Mouse (Mus musculus): Measurements from ENCODE around the gene Slc35a2. TPM values are rescaled to one million over a fixed set of nuclear protein-coding genes. Genes with fewer than 3 reads are reported as not detected.
A peak's percentile ranks its signal among the peaks of the same experiment; 100 is the strongest.

Slc35a2 gene
- polyA plus RNA-seq, 1 experiment from 2014 or later = 32.5 TPM

- DNase-seq (ENCODE audit: low spot score) (no peak), ATAC-seq (ENCODE audit: low FRiP score, low TSS enrichment) (no peak)
- Histone ChIP-seq H3K27me3 (ENCODE audit: control insufficient read depth, insufficient read depth, low read length) (no peaks in the 10 kb centered on the region), H3K4me1 (replicated peaks; ENCODE audit: control insufficient read depth, insufficient read depth) (no peaks in the 10 kb centered on the region), H3K36me3 (ENCODE audit: control insufficient read depth, insufficient read depth, low read length) (no peaks in the 10 kb centered on the region), H3K27ac (replicated peaks) (no peak overlapping the region), H3K4me3 (ENCODE audit: low read depth, low read length) (no peak overlapping the region), H3K9ac (ENCODE audit: low read length) (no peak overlapping the region), H3K4me2 (replicated peaks; ENCODE audit: low read depth) (no peak overlapping the region), H3K9me3 (ENCODE audit: control insufficient read depth, low read length) (no peaks in the 10 kb centered on the region)
- 66% methylated on average over 2 of the region's 2 CpGs for WGBS
- TF ChIP-seq CTCF (IDR thresholded peaks at IDR 0.05; ENCODE audit: low read depth) = no peak
- no peak for TF ChIP-seq EP300 (optimal IDR thresholded peaks at IDR 0.05)
Measured at GRCm38 (mm10) chrX:7865786-7866185, 18.0 kb upstream of the Slc35a2 start.

- ATAC-seq (ENCODE audit: low FRiP score, low TSS enrichment) = no peak
- TF ChIP-seq CTCF (IDR thresholded peaks at IDR 0.05; ENCODE audit: low read depth) (no peak), EP300 (optimal IDR thresholded peaks at IDR 0.05) (no peak)
- H3K9me3 ChIP-seq (ENCODE audit: control insufficient read depth, low read length) = no peaks in the 10 kb centered on the region
- no peak for DNase-seq (ENCODE audit: low spot score)
- no peak overlapping the region for H3K4me2 ChIP-seq (replicated peaks; ENCODE audit: low read depth)
- H3K27ac ChIP-seq (replicated peaks) = no peak overlapping the region
- H3K36me3 ChIP-seq (ENCODE audit: control insufficient read depth, insufficient read depth, low read length) = no peaks in the 10 kb centered on the region
- WGBS = 92% methylated on average over 1 of the region's 1 CpGs
- no peak overlapping the region for H3K9ac ChIP-seq (ENCODE audit: low read length)
- H3K4me3 ChIP-seq (ENCODE audit: low read depth, low read length) = no peak overlapping the region
- no peaks in the 10 kb centered on the region for H3K4me1 ChIP-seq (replicated peaks; ENCODE audit: control insufficient read depth, insufficient read depth)
- H3K27me3 ChIP-seq (ENCODE audit: control insufficient read depth, insufficient read depth, low read length) = no peaks in the 10 kb centered on the region
Measured at GRCm38 (mm10) chrX:7867141-7867540, 16.7 kb upstream of the Slc35a2 start.

- Histone ChIP-seq H3K4me2 (replicated peaks; ENCODE audit: low read depth) (no peak overlapping the region), H3K4me1 (replicated peaks; ENCODE audit: control insufficient read depth, insufficient read depth) (no peaks in the 10 kb centered on the region), H3K4me3 (ENCODE audit: low read depth, low read length) (no peak overlapping the region), H3K36me3 (ENCODE audit: control insufficient read depth, insufficient read depth, low read length) (peaks cover under 1% of the 10 kb centered on the region; the same call in 1 of the 2 replicates), H3K9ac (ENCODE audit: low read length) (no peak overlapping the region), H3K27ac (replicated peaks) (no peak overlapping the region), H3K27me3 (ENCODE audit: control insufficient read depth, insufficient read depth, low read length) (no peaks in the 10 kb centered on the region), H3K9me3 (ENCODE audit: control insufficient read depth, low read length) (no peaks in the 10 kb centered on the region)
- ATAC-seq (ENCODE audit: low FRiP score, low TSS enrichment) = no peak
- TF ChIP-seq EP300 (optimal IDR thresholded peaks at IDR 0.05) (no peak), CTCF (IDR thresholded peaks at IDR 0.05; ENCODE audit: low read depth) (no peak)
- WGBS = 63% methylated on average over 2 of the region's 2 CpGs
- DNase-seq (ENCODE audit: low spot score) = no peak
Measured at GRCm38 (mm10) chrX:7868506-7868905, 15.3 kb upstream of the Slc35a2 start.

GRCm38 (mm10) chrX:7869826-7870225, 14.0 kb upstream of the Slc35a2 start:
- H3K4me3 ChIP-seq (ENCODE audit: low read depth, low read length) = no peak overlapping the region
- H3K36me3 ChIP-seq (ENCODE audit: control insufficient read depth, insufficient read depth, low read length) = peaks cover 2% of the 10 kb centered on the region; the same call in 1 of the 2 replicates
- H3K27me3 ChIP-seq (ENCODE audit: control insufficient read depth, insufficient read depth, low read length) = no peaks in the 10 kb centered on the region
- DNase-seq (ENCODE audit: low spot score) (no peak), ATAC-seq (ENCODE audit: low FRiP score, low TSS enrichment) (no peak)
- no peak overlapping the region for H3K27ac ChIP-seq (replicated peaks)
- no peaks in the 10 kb centered on the region for H3K9me3 ChIP-seq (ENCODE audit: control insufficient read depth, low read length)
- H3K4me2 ChIP-seq (replicated peaks; ENCODE audit: low read depth) = no peak overlapping the region
- WGBS = 57% methylated on average over 3 of the region's 3 CpGs
- H3K9ac ChIP-seq (ENCODE audit: low read length) = no peak overlapping the region
- TF ChIP-seq CTCF (IDR thresholded peaks at IDR 0.05; ENCODE audit: low read depth) = no peak
- TF ChIP-seq EP300 (optimal IDR thresholded peaks at IDR 0.05) = no peak
- H3K4me1 ChIP-seq (replicated peaks; ENCODE audit: control insufficient read depth, insufficient read depth) = no peaks in the 10 kb centered on the region

- peaks cover 2% of the 10 kb centered on the region; the same call in 1 of the 2 replicates for H3K36me3 ChIP-seq (ENCODE audit: control insufficient read depth, insufficient read depth, low read length)
- WGBS = 14% methylated on average over 30 of the region's 38 CpGs
- H3K4me3 ChIP-seq (ENCODE audit: low read depth, low read length) = peak within 1 kb of the TSS; percentile 37
- H3K9ac ChIP-seq (ENCODE audit: low read length) = peak within 1 kb of the TSS; percentile 48
- no peaks in the 10 kb centered on the region for H3K4me1 ChIP-seq (replicated peaks; ENCODE audit: control insufficient read depth, insufficient read depth)
- no peaks in the 10 kb centered on the region for H3K9me3 ChIP-seq (ENCODE audit: control insufficient read depth, low read length)
- DNase-seq (ENCODE audit: low spot score) = peak; percentile 87
- TF ChIP-seq EP300 (optimal IDR thresholded peaks at IDR 0.05) (no peak), CTCF (IDR thresholded peaks at IDR 0.05; ENCODE audit: low read depth) (no peak)
- peak within 1 kb of the TSS; percentile 70 for H3K4me2 ChIP-seq (replicated peaks; ENCODE audit: low read depth)
- H3K27ac ChIP-seq (replicated peaks) = no peak within 1 kb of the TSS
- no peaks in the 10 kb centered on the region for H3K27me3 ChIP-seq (ENCODE audit: control insufficient read depth, insufficient read depth, low read length)
- ATAC-seq (ENCODE audit: low FRiP score, low TSS enrichment) = peak; percentile 94
Measured at GRCm38 (mm10) chrX:7878007-7878419, 5.8 kb upstream of the Slc35a2 start, which contains the start of gene Pim2. Gene Pim2, plus strand, starts transcription at chrX:7878262.

- H3K4me1 ChIP-seq (replicated peaks; ENCODE audit: control insufficient read depth, insufficient read depth) = no peaks in the 10 kb centered on the region
- WGBS = 11% methylated on average over 21 of the region's 21 CpGs
- ATAC-seq (ENCODE audit: low FRiP score, low TSS enrichment) (no peak; the same call in 1 of the 2 replicates), DNase-seq (ENCODE audit: low spot score) (peak; percentile 19)
- peak overlapping the region; percentile 37 for H3K4me3 ChIP-seq (ENCODE audit: low read depth, low read length)
- TF ChIP-seq EP300 (optimal IDR thresholded peaks at IDR 0.05) (no peak), CTCF (IDR thresholded peaks at IDR 0.05; ENCODE audit: low read depth) (no peak)
- no peaks in the 10 kb centered on the region for H3K27me3 ChIP-seq (ENCODE audit: control insufficient read depth, insufficient read depth, low read length)
- H3K36me3 ChIP-seq (ENCODE audit: control insufficient read depth, insufficient read depth, low read length) = peaks cover 2% of the 10 kb centered on the region; the same call in 1 of the 2 replicates
- peak overlapping the region; percentile 70 for H3K4me2 ChIP-seq (replicated peaks; ENCODE audit: low read depth)
- H3K9ac ChIP-seq (ENCODE audit: low read length) = peak overlapping the region; percentile 48
- H3K27ac ChIP-seq (replicated peaks) = no peak overlapping the region
- H3K9me3 ChIP-seq (ENCODE audit: control insufficient read depth, low read length) = no peaks in the 10 kb centered on the region
Measured at GRCm38 (mm10) chrX:7878495-7878894, 5.3 kb upstream of the Slc35a2 start.
